Mouse (Mus musculus) limb, embryonic 12.5 days (tissue): ENCODE data around the gene Gm26602. TPM values are rescaled to one million over a fixed set of nuclear protein-coding genes. Genes with fewer than 3 reads are reported as not detected.
"Not testable (repeated sequence)": the region's sequence is repeated elsewhere in the genome, so short reads cannot be mapped to it uniquely, and the experiment has no call there.

Experiments used
- ATAC-seq: fragments of 200-750 bp; cut with Nextera tagmentation; 2 replicates; pipeline ENCODE4 v1.8.0; 2017; ENCODE audit warnings: low read depth, moderate TSS enrichment; ENCODE audit not compliant: insufficient number of reproducible peaks, insufficient read depth, low FRiP score, low TSS enrichment
- H3K27ac ChIP-seq: fragments of 300-500 bp; sonication (generic); 2 replicates; pipeline ENCODE4 v1.5.1; 2016; ENCODE audit warnings: mild to moderate bottlenecking, moderate library complexity
- H3K27me3 ChIP-seq: fragments of 300-500 bp; sonication (generic); 2 replicates; pipeline ENCODE4 v1.6.1; 2016; ENCODE audit warnings: mild to moderate bottlenecking, moderate library complexity
- H3K36me3 ChIP-seq: fragments of 300-500 bp; sonication (generic); 2 replicates; pipeline ENCODE4 v1.6.1; 2016; ENCODE audit warnings: mild to moderate bottlenecking, moderate library complexity
- H3K4me1 ChIP-seq: fragments of 300-500 bp; sonication (generic); replicated peaks from 2 replicates; pipeline ENCODE4 v1.6.1; 2016
- H3K4me2 ChIP-seq: fragments of 300-500 bp; sonication (generic); 2 replicates; pipeline ENCODE4 v1.6.1; 2016; ENCODE audit warnings: mild to moderate bottlenecking, moderate library complexity
- H3K4me3 ChIP-seq: fragments of 300-500 bp; sonication (generic); replicated peaks from 2 replicates; pipeline ENCODE4 v1.5.1; 2016; ENCODE audit warnings: mild to moderate bottlenecking
- H3K9ac ChIP-seq: fragments of 300-500 bp; sonication (generic); replicated peaks from 2 replicates; pipeline ENCODE4 v1.6.1; 2016; ENCODE audit warnings: mild to moderate bottlenecking, moderate library complexity
- H3K9me3 ChIP-seq: fragments of 300-500 bp; sonication (generic); 2 replicates; pipeline ENCODE4 v1.6.1; 2016; ENCODE audit warnings: mild to moderate bottlenecking, moderate library complexity
- WGBS: fragments of 180-500 bp; shearing (Covaris S2); methylation state at CpG from one replicate; pipeline ENCODE4 v1.1.7; 2016; 5-methylcytosine and 5-hydroxymethylcytosine counted together
- microRNA-seq: library from miRNA; unstranded; fragments of <30 nt; microRNA quantifications from one replicate; pipeline ENCODE4, GENCODE M21; 2017
- polyA plus RNA-seq: library from polyadenylated mRNA; unstranded; fragments of >200 nt; fragmentation: Nextera tagmentation; extraction: Ambion mirVana; gene quantifications from 2 replicates; pipeline ENCODE4 v1.2.1, GENCODE M21; 2016

The Gm26602 gene
- polyA plus RNA-seq, 1 experiment from 2014 or later, result 5.5 TPM

GRCm38 (mm10) chr10:79949873-79950272, 39.2 kb downstream of the Gm26602 start:
- no peak overlapping the region for H3K4me3 ChIP-seq
- no peak for ATAC-seq
- no peak overlapping the region for H3K9ac ChIP-seq
- H3K27ac ChIP-seq, result no peak overlapping the region
- 86% methylated on average over 4 of the region's 4 CpGs for WGBS
- H3K4me1 ChIP-seq, result peaks cover 24% of the 10 kb centered on the region
- H3K27me3 ChIP-seq, result no peaks in the 10 kb centered on the region
- H3K36me3 ChIP-seq, result peaks cover 74% of the 10 kb centered on the region
- no peak overlapping the region for H3K4me2 ChIP-seq
- no peaks in the 10 kb centered on the region for H3K9me3 ChIP-seq

GRCm38 (mm10) chr10:79950661-79951060, 40.0 kb downstream of the Gm26602 start:
- Histone ChIP-seq H3K27me3 (no peaks in the 10 kb centered on the region), H3K27ac (no peak overlapping the region), H3K4me3 (no peak overlapping the region), H3K36me3 (peaks cover 69% of the 10 kb centered on the region), H3K9ac (no peak overlapping the region), H3K4me2 (no peak overlapping the region), H3K4me1 (peaks cover 23% of the 10 kb centered on the region), H3K9me3 (no peaks in the 10 kb centered on the region)
- WGBS, result 84% methylated on average over 18 of the region's 18 CpGs
- ATAC-seq, result no peak

- no peaks in the 10 kb centered on the region for H3K27me3 ChIP-seq
- H3K4me3 ChIP-seq, result no peak overlapping the region
- peaks cover 44% of the 10 kb centered on the region for H3K36me3 ChIP-seq
- WGBS, result 92% methylated on average over 6 of the region's 6 CpGs
- no peak for ATAC-seq
- H3K9me3 ChIP-seq, result no peaks in the 10 kb centered on the region
- peak overlapping the region; percentile 69 for H3K27ac ChIP-seq
- H3K9ac ChIP-seq, result no peak overlapping the region
- peaks cover 22% of the 10 kb centered on the region for H3K4me1 ChIP-seq
- no peak overlapping the region for H3K4me2 ChIP-seq
Observed at GRCm38 (mm10) chr10:79953946-79954345, 43.3 kb downstream of the Gm26602 start.

DNA sequence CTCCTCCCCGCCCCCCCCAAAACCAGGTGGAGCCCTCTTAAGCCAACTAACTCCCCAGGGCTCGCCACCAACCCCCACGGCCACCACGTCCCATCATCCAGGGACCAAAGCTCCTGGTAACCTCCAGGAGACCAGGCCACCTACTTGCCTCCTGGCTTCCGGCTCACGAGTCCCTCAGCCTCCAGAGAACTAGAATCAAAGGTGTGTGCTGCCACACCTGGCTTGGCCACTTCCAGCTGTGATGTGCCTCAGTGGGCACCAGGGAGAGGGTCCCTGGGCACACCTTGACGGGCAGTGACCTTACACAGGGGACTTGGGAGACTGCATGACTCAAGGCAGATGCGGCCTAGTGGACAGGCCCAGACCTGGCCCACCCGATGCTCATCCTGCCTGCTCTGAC, 45.0 kb downstream of the Gm26602 start:
- Histone ChIP-seq H3K4me1 (peaks cover 26% of the 10 kb centered on the region), H3K36me3 (peaks cover 26% of the 10 kb centered on the region), H3K9ac (0 out of 2 replicates have a peak overlapping the region, but pooled peaks have one; percentile 34), H3K4me3 (no peak overlapping the region), H3K4me2 (no peak overlapping the region), H3K9me3 (no peaks in the 10 kb centered on the region), H3K27ac (peak overlapping the region; percentile 80), H3K27me3 (no peaks in the 10 kb centered on the region)
- ATAC-seq, result no peak
- 63% methylated on average over 9 of the region's 9 CpGs for WGBS

- Histone ChIP-seq H3K4me1 (peaks cover 32% of the 10 kb centered on the region), H3K4me2 (no peak overlapping the region), H3K27ac (no peak overlapping the region), H3K27me3 (no peaks in the 10 kb centered on the region), H3K9me3 (no peaks in the 10 kb centered on the region), H3K36me3 (peaks cover 23% of the 10 kb centered on the region), H3K4me3 (no peak overlapping the region), H3K9ac (no peak overlapping the region; the same call in 1 of the 2 replicates)
- no peak for ATAC-seq
- WGBS, result 29% methylated on average over 4 of the region's 4 CpGs
Observed at GRCm38 (mm10) chr10:79956643-79957154, 46.0 kb downstream of the Gm26602 start.

DNA sequence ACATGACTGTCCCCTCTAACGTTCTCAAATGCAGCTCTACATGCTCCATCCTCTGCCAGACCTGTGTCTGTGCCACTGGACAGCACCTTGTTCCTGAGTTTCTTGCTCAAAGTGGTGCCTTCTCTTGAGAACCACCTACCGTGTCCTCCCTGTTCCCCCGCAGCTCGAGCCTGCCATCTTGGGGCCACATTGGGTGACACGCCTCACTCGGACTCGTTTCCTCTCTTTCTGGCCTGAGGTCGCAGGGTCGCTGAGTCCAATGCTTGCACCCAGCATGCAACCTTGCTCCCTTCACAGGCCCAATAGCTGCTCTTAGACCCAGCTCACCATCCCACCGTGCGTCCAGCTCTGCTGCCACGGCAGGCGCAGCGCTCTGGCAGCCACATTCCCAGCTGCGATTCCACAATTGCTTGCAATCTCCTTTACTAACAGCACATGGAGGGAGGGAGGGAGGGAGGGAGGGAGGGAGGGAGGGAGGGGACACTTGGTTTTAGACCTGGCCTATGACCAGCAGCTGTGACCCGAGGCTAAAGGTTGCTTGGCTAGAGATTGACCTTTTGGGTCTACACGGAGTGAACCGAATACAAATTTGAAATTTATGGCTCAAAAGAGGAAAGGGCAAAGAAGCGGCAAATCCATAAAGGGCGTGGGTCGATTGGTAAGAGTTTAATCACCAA, 47.6 kb downstream of the Gm26602 start:
- Histone ChIP-seq H3K36me3 (peaks cover 27% of the 10 kb centered on the region), H3K4me3 (0 out of 2 replicates have a peak overlapping the region, but pooled peaks have one; percentile 6), H3K27ac (peak overlapping the region; percentile 29; the same call in 1 of the 2 replicates), H3K9ac (0 out of 2 replicates have a peak overlapping the region, but pooled peaks have one; percentile 31), H3K9me3 (no peaks in the 10 kb centered on the region), H3K4me1 (peaks cover 32% of the 10 kb centered on the region), H3K27me3 (no peaks in the 10 kb centered on the region), H3K4me2 (peak overlapping the region; percentile 42)
- WGBS, result 10% methylated on average over 21 of the region's 21 CpGs
- ATAC-seq, result no peak

DNA sequence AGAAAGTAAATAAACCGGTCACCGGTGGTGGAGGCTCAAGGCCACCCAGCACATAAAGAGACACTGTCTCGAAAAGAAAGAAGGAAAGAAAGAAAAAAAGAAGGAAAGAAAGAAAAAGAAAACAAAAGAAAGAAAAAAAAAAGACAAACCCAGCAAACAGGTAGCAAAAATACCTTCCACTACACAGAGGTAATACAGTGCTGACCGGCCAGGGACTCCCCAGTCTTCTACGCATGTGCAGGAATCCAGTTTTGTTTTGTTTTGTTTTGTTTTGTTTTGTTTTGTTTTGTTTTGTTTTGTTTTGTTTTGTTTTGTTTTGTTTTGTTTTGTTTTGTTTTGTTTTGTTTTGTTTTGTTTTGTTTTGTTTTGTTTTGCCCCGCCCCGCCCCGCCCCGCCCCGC, 48.8 kb downstream of the Gm26602 start:
- H3K4me1 ChIP-seq, result peaks cover 29% of the 10 kb centered on the region
- peak overlapping the region; percentile 97 for H3K4me3 ChIP-seq
- not testable (repeated sequence) for H3K9ac ChIP-seq, H3K27ac ChIP-seq, ATAC-seq, H3K27me3 ChIP-seq, H3K9me3 ChIP-seq
- WGBS, result 36% methylated on average over 10 of the region's 10 CpGs
- H3K4me2 ChIP-seq, result peak overlapping the region; percentile 74
- peaks cover 33% of the 10 kb centered on the region for H3K36me3 ChIP-seq

DNA sequence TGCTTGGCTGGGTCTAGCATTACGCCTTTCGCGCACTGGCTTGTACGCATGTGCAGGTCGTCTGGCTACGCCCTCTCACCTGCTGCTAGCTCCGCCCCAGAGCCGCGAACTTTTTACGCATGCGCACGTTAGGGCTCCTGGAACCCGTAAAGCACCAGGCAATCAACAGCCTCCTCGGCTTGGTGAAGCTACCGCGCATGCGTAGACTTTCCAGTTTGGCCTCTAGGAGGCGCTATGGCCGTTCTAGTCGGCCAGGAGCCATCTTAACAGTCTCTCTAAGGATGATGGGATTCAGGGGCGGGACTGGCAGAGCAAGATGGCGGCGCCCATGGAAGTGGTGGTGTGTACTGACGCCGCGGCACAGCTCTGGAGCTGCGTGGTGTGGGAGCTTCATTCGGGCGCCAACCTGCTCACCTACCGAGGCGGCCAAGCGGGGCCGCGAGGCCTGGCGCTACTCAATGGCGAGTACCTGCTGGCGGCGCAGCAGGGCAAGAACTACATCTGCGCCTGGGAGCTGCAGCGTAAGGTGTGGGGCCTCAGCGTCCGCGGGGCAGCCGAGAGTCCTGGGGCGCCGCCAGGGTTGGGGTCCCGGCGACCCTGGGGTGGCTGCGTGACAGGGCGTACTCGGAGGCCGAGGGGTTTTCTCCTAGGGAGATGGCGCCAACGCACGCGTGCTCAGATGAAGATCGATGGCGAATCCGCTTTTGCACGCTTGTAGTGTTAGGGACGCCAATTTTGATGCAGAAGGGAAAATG, 49.4 kb downstream of the Gm26602 start, which contains the start of gene Wdr18:
TSS of gene Wdr18 (plus strand) at position 306 of the 755 bp plus-strand sequence.
- no peaks in the 10 kb centered on the region for H3K9me3 ChIP-seq
- H3K9ac ChIP-seq, result peak within 1 kb of the TSS; percentile 83
- peak; percentile 96 for ATAC-seq
- WGBS, result under 1% methylated on average over 61 of the region's 61 CpGs
- H3K4me2 ChIP-seq, result peak within 1 kb of the TSS; percentile 74
- H3K27me3 ChIP-seq, result no peaks in the 10 kb centered on the region
- H3K4me3 ChIP-seq, result peak within 1 kb of the TSS; percentile 97
- peaks cover 28% of the 10 kb centered on the region for H3K4me1 ChIP-seq
- H3K27ac ChIP-seq, result peak within 1 kb of the TSS; percentile 75
- peaks cover 39% of the 10 kb centered on the region for H3K36me3 ChIP-seq

Small RNA genes within 50 kb of the gene (microRNA-seq; reads per million reads assigned to microRNA genes)
- not detected for gene Mir6910

Other genes with a start within 250 kb of the Gm26602 start
- gene Madcam1, start 246.3 kb upstream of the Gm26602 start, polyA plus RNA-seq, result 7.1 and 7.2 TPM in 2 replicates
- 57.6 and 63.1 TPM in 2 replicates for gene Tpgs1, start 241.5 kb upstream of the Gm26602 start, polyA plus RNA-seq
- gene Cdc34, start 228.7 kb upstream of the Gm26602 start, polyA plus RNA-seq, result 139 and 149 TPM in 2 replicates
- gene Gzmm, start 221.8 kb upstream of the Gm26602 start, polyA plus RNA-seq, result 0.74 and 1.2 TPM in 2 replicates
- 676 and 680 TPM in 2 replicates for gene Bsg, start 206.4 kb upstream of the Gm26602 start, polyA plus RNA-seq
- gene Hcn2, start 194.2 kb upstream of the Gm26602 start, polyA plus RNA-seq, result 0.15 TPM in 1 of 2 replicates, not detected in the other
- gene Polrmt, start 164.3 kb upstream of the Gm26602 start, polyA plus RNA-seq, result 54.0 and 54.1 TPM in 2 replicates
- gene Fgf22, start 155.8 kb upstream of the Gm26602 start, polyA plus RNA-seq, result 0.24 and 0.60 TPM in 2 replicates
- gene Rnf126, start 143.9 kb upstream of the Gm26602 start, polyA plus RNA-seq, result 108 and 113 TPM in 2 replicates
- gene Fstl3, start 133.6 kb upstream of the Gm26602 start, polyA plus RNA-seq, result 3.0 and 4.0 TPM in 2 replicates
- not detected in 2 replicates for gene Prss57, start 119.9 kb upstream of the Gm26602 start, polyA plus RNA-seq
- 121 TPM in 2 replicates for gene Palm, start 117.3 kb upstream of the Gm26602 start, polyA plus RNA-seq
- gene Misp, start 89.9 kb upstream of the Gm26602 start, polyA plus RNA-seq, result 0.28 and 0.67 TPM in 2 replicates
- gene Ptbp1, start 56.4 kb upstream of the Gm26602 start, polyA plus RNA-seq, result 373 and 403 TPM in 2 replicates
- gene Prtn3, start 36.4 kb upstream of the Gm26602 start, polyA plus RNA-seq, result 15.1 and 15.3 TPM in 2 replicates
- gene Plppr3, start 36.2 kb upstream of the Gm26602 start, polyA plus RNA-seq, result 157 and 162 TPM in 2 replicates
- gene Elane, start 24.6 kb upstream of the Gm26602 start, polyA plus RNA-seq, result not detected in 2 replicates
- gene Cfd, start 20.0 kb upstream of the Gm26602 start, polyA plus RNA-seq, result not detected in 2 replicates
- 50.8 and 53.7 TPM in 2 replicates for gene Med16, start 1.9 kb upstream of the Gm26602 start, polyA plus RNA-seq
- gene Kiss1r, start 6.1 kb downstream of the Gm26602 start, polyA plus RNA-seq, result 1.1 and 1.2 TPM in 2 replicates
- 149 and 161 TPM in 2 replicates for gene R3hdm4, start 10.4 kb downstream of the Gm26602 start, polyA plus RNA-seq
- gene Arid3a, start 16.2 kb downstream of the Gm26602 start, polyA plus RNA-seq, result 8.4 and 8.6 TPM in 2 replicates
- 120 and 122 TPM in 2 replicates for gene Wdr18, start 49.3 kb downstream of the Gm26602 start, polyA plus RNA-seq
- 0.54 and 0.68 TPM in 2 replicates for gene Grin3b, start 59.9 kb downstream of the Gm26602 start, polyA plus RNA-seq
- gene Tmem259, start 73.5 kb downstream of the Gm26602 start, polyA plus RNA-seq, result 20.7 and 22.5 TPM in 2 replicates
- 216 and 240 TPM in 2 replicates for gene Cnn2, start 77.7 kb downstream of the Gm26602 start, polyA plus RNA-seq
- gene Abca7, start 85.6 kb downstream of the Gm26602 start, polyA plus RNA-seq, result 2.1 and 2.3 TPM in 2 replicates
- gene Arhgap45, start 105.8 kb downstream of the Gm26602 start, polyA plus RNA-seq, result 12.5 and 12.6 TPM in 2 replicates
- 241 and 251 TPM in 2 replicates for gene Polr2e, start 128.9 kb downstream of the Gm26602 start, polyA plus RNA-seq
- gene Gpx4, start 136.3 kb downstream of the Gm26602 start, polyA plus RNA-seq, result 463 and 494 TPM in 2 replicates
- 13.9 and 14.4 TPM in 2 replicates for gene Sbno2, start 194.7 kb downstream of the Gm26602 start, polyA plus RNA-seq
- gene Stk11, start 204.9 kb downstream of the Gm26602 start, polyA plus RNA-seq, result 16.1 and 18.1 TPM in 2 replicates
- 460 and 465 TPM in 2 replicates for gene Atp5d, start 227.8 kb downstream of the Gm26602 start, polyA plus RNA-seq
- 4.9 and 5.6 TPM in 2 replicates for gene Cbarp, start 230.0 kb downstream of the Gm26602 start, polyA plus RNA-seq
- 30.6 and 38.0 TPM in 2 replicates for gene Midn, start 237.4 kb downstream of the Gm26602 start, polyA plus RNA-seq